Mouse (Mus musculus) right cerebral cortex, adult 18-20 months (tissue): Measurements from ENCODE around the gene Elmod3.

Experiments used
- DNase-seq: peaks from one replicate; pipeline ENCODE4 v3.0.0; 2022; ENCODE audit warnings: mixed read lengths

The Elmod3 gene

GRCm38 (mm10) chr6:72610261-72610660, 12.0 kb upstream of the Elmod3 start:
- DNase-seq = no peak

DNA sequence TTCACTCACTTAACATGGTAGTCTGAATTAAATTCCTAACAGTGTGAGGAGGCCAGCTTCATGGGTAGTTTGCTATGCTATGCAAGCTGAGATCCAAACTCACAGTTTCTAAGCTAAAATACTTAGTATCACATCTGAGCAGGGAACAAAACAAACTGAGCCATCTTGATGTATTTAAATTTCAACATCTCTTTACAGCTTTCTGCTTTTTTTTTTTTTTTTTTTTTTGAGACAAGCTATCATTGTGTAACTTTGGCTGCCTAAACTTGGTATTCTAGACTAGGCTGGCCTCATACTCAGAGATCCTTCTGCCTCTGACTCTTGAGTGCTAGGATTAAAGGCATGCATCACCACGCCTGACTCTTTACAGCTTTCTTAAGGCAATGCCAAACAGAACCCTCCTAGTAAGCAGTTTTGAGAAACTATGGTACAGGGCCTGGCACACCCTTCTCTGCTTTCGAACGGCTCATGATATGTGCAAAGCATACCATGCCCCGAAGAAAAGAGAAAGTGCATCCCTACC, 10.5 kb upstream of the Elmod3 start:
- no peak for DNase-seq

GRCm38 (mm10) chr6:72607676-72608075, 9.5 kb upstream of the Elmod3 start:
- no peak for DNase-seq

- DNase-seq = no peak
These were observed 8.8 kb upstream of the Elmod3 start for GRCm38 (mm10) chr6:72607060-72607459.

GRCm38 (mm10) chr6:72604066-72604465, 5.9 kb upstream of the Elmod3 start:
- no peak for DNase-seq

DNA sequence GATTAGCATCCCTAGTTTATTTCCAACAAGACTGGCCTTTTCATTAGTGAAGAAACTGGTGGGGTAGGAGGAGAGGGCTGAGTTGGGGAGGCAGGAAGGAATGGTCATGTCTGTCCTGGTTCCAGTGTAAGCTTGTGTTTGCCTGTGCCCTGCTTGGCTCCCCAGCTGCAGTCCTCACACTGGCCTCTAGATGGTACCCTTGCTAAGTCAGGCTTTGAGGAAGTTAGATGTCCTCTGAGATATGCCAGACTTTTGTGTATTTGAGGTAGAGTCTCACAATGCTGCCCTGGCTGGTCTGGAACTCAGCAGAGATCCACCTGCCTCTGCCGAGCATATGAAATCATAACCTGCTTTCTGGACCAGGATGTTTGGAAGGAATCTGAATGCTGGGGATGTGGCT, 3.5 kb upstream of the Elmod3 start:
- peak; percentile 79 for DNase-seq

GRCm38 (mm10) chr6:72600771-72601170, 2.6 kb upstream of the Elmod3 start:
- DNase-seq = no peak

DNA sequence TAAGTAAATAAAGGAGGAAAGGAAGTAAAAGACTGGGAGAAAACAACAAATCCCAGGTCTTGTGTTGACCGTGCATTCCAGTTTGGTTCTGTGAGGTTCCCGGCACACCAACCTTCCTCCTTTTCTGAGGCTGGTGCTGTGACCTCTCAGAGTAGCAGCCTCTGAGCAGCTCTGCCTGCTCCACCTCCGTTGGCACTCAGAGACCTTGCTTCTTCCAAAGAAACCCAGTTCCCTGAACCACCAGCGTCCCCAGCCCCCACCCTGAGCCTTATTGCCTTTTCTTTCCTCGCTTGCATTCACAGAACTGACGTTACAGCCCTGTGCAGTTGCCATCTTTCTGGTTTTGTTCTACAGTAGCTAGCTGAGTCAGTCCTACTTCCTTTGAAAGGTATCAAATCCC, 2.0 kb upstream of the Elmod3 start:
- DNase-seq = no peak

GRCm38 (mm10) chr6:72598791-72599557, 761 bp upstream of the Elmod3 start:
- DNase-seq = peak; percentile 29

DNA sequence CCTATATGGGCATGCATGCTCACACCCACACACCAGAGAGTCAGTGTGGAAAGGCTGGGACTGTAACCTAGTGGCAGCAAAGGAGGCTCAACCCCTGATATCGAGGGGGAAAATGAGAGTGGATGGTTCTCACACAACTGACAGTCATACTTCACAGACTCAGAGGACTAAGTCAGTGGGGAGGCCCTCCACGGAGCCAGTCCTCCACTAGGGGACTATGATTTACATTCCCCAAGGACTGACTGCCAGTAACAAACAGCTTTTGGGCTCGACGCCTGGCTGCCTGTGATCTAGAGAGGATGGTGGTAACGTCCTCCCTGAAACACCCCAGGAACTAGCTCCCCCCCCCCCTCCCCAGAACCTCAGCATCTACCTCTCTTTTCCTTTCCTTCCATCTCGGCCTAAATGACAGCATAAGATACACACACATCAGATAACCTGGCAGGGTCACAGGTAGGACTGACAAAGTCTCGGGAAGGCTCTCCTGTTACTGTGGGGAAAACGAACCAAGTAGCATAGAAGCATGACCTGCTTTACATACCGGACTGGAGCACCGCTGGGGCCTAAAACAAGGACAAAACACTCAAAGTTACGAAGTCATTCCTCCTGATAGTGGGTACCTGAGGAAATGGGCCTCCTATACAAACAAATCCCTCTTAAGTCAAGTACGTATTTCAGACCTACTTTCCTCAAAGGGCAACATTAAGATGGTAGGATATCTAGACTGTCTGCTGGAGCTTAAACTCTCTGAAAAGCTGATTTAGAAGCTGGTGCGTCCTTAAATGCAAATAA, 934 bp downstream of the Elmod3 start:
- no peak for DNase-seq

DNA sequence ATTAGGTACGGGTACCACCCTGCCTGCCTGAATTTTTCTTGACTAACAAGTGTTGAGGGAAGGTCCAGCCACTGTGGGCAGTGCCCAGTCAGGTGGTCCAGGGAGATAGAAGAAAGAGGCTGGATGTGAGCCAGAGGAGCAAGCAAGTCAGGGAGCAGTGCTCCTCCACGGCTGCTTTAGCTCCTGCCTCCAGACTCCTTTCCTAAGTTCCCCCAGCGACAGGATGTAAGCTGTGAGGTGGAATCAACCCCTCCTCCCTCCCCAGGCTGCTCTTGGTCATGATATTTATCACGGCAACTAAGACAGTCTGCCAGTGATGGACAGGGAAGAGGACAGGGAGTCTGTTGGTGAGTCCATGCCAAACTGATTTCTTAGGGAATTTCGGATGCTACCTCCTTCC, 4.3 kb downstream of the Elmod3 start:
- no peak for DNase-seq

DNA sequence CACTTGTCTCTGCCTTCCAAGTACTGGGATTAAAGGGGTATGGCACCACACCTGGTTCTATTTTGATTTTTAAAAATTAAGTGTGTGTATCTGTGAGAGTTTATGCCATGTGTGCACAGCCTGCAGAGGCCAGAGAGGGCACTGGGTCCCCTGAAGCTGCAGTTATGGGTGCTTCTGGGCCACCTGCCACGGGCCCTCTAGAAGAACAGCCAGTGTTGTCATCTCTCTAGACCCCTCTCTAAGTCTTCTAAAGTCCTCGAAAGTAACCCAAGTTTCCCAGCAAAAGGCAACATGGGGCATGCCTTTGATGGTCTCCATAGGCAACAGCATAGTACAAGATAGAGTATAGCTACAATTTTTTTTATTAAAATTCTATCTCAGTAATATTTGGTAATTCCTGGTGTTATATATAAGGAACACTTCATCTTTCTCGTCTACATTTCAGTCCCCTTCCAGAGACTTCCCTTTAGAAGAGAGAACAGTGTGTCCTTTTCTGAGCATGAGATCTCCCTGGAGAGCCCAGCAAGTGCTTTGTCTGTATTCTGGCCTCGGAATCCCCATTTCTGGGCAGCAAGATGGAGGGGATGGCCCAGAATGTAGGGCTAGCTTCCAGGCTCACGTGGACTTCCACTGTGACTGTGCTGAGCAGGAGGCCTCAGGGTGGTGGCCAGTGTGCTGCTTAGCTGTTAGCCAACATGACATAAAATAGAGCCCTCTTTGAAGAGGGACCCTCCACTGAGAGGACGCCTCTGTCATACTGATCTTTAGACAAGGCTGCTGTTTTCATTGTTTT, 5.0 kb downstream of the Elmod3 start:
- DNase-seq = peak; percentile 28

DNA sequence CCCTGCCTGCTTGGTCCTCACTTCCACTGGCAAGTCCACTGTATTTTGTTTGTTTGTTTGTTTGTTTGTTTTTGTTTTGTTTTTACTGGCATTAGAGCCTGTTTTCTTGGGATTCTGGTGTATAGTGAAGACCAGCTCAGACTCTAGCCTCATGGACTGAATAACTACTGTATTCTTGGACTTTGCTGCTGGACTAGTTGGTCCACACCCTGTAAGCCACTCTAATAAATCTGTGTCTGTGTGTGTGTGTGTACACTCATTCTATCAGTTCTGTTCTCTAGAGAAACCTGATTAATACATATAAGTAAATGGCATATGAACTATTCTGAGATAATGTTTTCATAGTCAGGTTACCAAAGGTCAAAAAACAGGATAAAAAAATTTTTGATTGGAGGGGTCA, 8.1 kb downstream of the Elmod3 start:
- no peak for DNase-seq

- no peak for DNase-seq
These were observed 9.9 kb downstream of the Elmod3 start for GRCm38 (mm10) chr6:72588307-72588706.

GRCm38 (mm10) chr6:72586701-72587100, 11.5 kb downstream of the Elmod3 start:
- no peak for DNase-seq

DNA sequence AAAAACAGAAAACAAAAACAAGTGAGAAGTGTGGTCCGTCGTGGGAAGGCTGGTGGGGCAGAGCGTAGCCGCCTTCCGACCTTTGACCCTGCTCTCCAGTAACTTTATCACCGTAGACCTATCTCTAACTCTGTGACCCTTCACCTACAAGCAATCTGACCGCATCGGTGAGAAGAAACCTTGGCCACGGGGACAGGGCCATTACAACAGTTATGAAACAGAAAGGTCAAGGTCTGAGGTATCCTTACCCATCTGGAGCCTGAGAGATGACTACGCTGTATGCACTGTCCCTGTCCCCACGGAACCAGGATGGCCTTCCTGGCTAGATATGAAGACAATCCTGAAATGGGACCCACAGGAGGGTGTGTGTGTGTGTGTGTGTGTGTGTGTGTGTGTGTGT, 14.1 kb downstream of the Elmod3 start:
- no peak for DNase-seq

GRCm38 (mm10) chr6:72583211-72583839, 14.9 kb downstream of the Elmod3 start:
- DNase-seq = no peak

- DNase-seq = no peak
These were observed 16.4 kb downstream of the Elmod3 start for GRCm38 (mm10) chr6:72581625-72582382.

- no peak for DNase-seq
These were observed 22.2 kb downstream of the Elmod3 start for GRCm38 (mm10) chr6:72576041-72576440.

GRCm38 (mm10) chr6:72571826-72572225, 26.4 kb downstream of the Elmod3 start:
- DNase-seq = no peak

- peak; percentile 18 for DNase-seq
These were observed 27.4 kb downstream of the Elmod3 start for GRCm38 (mm10) chr6:72570644-72571397.
